Mouse (Mus musculus): ENCODE measurements around the gene Ywhag.

Ywhag gene

GRCm38 (mm10) chr5:135951660-135952059 is 17.2 kb upstream of the Ywhag start:
- in situ Hi-C loops (cut with MboI, MseI): no loop called here

GRCm38 (mm10) chr5:135950710-135951412 is 16.4 kb upstream of the Ywhag start:
- in situ Hi-C loops (cut with MboI, MseI): no loop called here

- in situ Hi-C loops (cut with MboI, MseI): no loop called here
Observed at GRCm38 (mm10) chr5:135946621-135947020, 12.2 kb upstream of the Ywhag start.

GRCm38 (mm10) chr5:135945916-135946408 is 11.5 kb upstream of the Ywhag start:
- in situ Hi-C loops (cut with MboI, MseI): no loop called here

- in situ Hi-C loops (cut with MboI, MseI): no loop called here
Observed at GRCm38 (mm10) chr5:135942710-135943109, 8.3 kb upstream of the Ywhag start.

- in situ Hi-C loops (cut with MboI, MseI): no loop called here
Observed at GRCm38 (mm10) chr5:135940587-135940986, 6.2 kb upstream of the Ywhag start.

GRCm38 (mm10) chr5:135935641-135936190 is 1.3 kb upstream of the Ywhag start:
- in situ Hi-C loops (cut with MboI, MseI): loop anchor here (10.0 kb wide), 1 partner anchor 1369 kb away; the partner anchor contains the start of gene Srrt

GRCm38 (mm10) chr5:135935176-135935523 is 734 bp upstream of the Ywhag start:
- in situ Hi-C loops (cut with MboI, MseI): loop anchor here (10.0 kb wide), 1 partner anchor 1370 kb away; the partner anchor contains the start of gene Srrt

GRCm38 (mm10) chr5:135933900-135934441 is 445 bp downstream of the Ywhag start:
- in situ Hi-C loops (cut with MboI, MseI): loop anchor here (10.0 kb wide), 1 partner anchor 1371 kb away; the partner anchor contains the start of gene Srrt

- in situ Hi-C loops (cut with MboI, MseI): loop anchor here (10.0 kb wide), 1 partner anchor 1371 kb away; the partner anchor contains the start of gene Srrt
Observed at GRCm38 (mm10) chr5:135933222-135933899, 1.1 kb downstream of the Ywhag start.

GRCm38 (mm10) chr5:135932359-135932758 is 2.1 kb downstream of the Ywhag start:
- in situ Hi-C loops (cut with MboI, MseI): loop anchor here (10.0 kb wide), 1 partner anchor 1372 kb away; the partner anchor contains the start of gene Srrt

- in situ Hi-C loops (cut with MboI, MseI): loop anchor here (10.0 kb wide), 1 partner anchor 1373 kb away; the partner anchor contains the start of gene Srrt
Observed at GRCm38 (mm10) chr5:135931526-135931925, 2.9 kb downstream of the Ywhag start.

- in situ Hi-C loops (cut with MboI, MseI): loop anchor here (10.0 kb wide), 1 partner anchor 1375 kb away; the partner anchor contains the start of gene Srrt
Observed at GRCm38 (mm10) chr5:135929685-135930424, 4.6 kb downstream of the Ywhag start.

- in situ Hi-C loops (cut with MboI, MseI): no loop called here
Observed at GRCm38 (mm10) chr5:135923901-135924300, 10.5 kb downstream of the Ywhag start.

- in situ Hi-C loops (cut with MboI, MseI): no loop called here
Observed at GRCm38 (mm10) chr5:135919902-135920301, 14.5 kb downstream of the Ywhag start.

- in situ Hi-C loops (cut with MboI, MseI): no loop called here
Observed at GRCm38 (mm10) chr5:135918593-135918992, 15.8 kb downstream of the Ywhag start.

GRCm38 (mm10) chr5:135918059-135918437 is 16.4 kb downstream of the Ywhag start:
- in situ Hi-C loops (cut with MboI, MseI): no loop called here

- in situ Hi-C loops (cut with MboI, MseI): no loop called here
Observed at GRCm38 (mm10) chr5:135917327-135918058, 16.9 kb downstream of the Ywhag start.

- in situ Hi-C loops (cut with MboI, MseI): no loop called here
Observed at GRCm38 (mm10) chr5:135916601-135917000, 17.8 kb downstream of the Ywhag start.

GRCm38 (mm10) chr5:135916051-135916565 is 18.3 kb downstream of the Ywhag start:
- in situ Hi-C loops (cut with MboI, MseI): no loop called here
